Mouse (Mus musculus) spleen, postnatal 4 days (tissue): ENCODE data around the gene Colq.
A peak's percentile ranks its signal among the peaks of the same experiment; 100 is the strongest.

ENCODE experiments used
- DNase-seq, 2 experiments: peaks; one replicate each; pipeline ENCODE4 v3.0.0; 2022; ENCODE audit warnings: low spot score in 2 of 2

Colq gene

GRCm38 (mm10) chr14:31591243-31591642 is at the start of gene Colq:
Colq (minus strand) TSS chr14:31591343.
- no peak for DNase-seq

- no peak for DNase-seq
Measured at GRCm38 (mm10) chr14:31640346-31640889, 49.3 kb upstream of the Colq start, which contains the start of gene Gm49387. Gm49387 (minus strand) TSS chr14:31640878.

GRCm38 (mm10) chr14:31630677-31631076 is 39.5 kb upstream of the Colq start:
- DNase-seq, result no peak

GRCm38 (mm10) chr14:31622748-31623147 is 31.6 kb upstream of the Colq start:
- no peak for DNase-seq

- no peak for DNase-seq
Measured at GRCm38 (mm10) chr14:31620591-31621223, 29.6 kb upstream of the Colq start.

DNA sequence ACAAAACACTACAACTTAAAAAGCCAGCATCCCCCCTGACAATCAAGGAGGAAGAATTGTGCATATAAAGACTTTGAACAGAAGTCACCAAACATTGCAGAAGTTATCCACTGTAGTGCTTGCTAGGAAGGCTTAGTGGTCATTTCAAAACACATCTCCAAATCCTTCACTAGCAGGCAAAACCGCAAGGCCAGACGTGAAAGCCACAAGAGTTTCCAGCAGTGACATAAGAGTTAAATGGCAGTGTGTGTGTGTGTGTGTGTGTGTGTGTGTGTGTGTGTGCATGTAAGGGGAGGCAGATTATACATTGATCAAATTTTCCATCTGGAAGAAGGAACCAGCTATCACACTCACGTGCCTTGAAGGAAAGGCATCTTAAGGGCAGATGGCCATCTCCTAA is 26.9 kb upstream of the Colq start:
- DNase-seq, result no peak

- no peak for DNase-seq
Measured at GRCm38 (mm10) chr14:31617204-31617603, 26.1 kb upstream of the Colq start.

- DNase-seq, result no peak
Measured at GRCm38 (mm10) chr14:31613671-31614070, 22.5 kb upstream of the Colq start.

DNA sequence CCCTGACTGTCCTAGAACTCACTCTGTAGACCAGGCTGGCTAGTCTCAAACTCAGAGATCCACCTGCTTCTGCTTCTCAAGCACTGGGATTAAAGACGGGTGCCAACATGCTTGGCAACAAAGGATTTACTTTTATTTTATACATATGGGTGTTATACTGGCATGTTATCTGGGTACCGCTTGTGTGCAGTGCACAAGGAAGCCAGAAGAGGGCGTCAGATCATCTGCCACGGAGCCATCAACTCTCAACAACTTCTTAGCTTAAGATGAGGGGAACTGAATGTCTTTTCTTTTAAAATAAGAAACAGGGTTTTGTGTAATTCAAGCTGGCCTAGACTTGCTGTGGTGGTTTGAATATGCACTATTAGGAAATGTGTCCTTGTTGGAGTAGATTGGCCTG is 20.8 kb upstream of the Colq start:
- DNase-seq, result no peak

DNA sequence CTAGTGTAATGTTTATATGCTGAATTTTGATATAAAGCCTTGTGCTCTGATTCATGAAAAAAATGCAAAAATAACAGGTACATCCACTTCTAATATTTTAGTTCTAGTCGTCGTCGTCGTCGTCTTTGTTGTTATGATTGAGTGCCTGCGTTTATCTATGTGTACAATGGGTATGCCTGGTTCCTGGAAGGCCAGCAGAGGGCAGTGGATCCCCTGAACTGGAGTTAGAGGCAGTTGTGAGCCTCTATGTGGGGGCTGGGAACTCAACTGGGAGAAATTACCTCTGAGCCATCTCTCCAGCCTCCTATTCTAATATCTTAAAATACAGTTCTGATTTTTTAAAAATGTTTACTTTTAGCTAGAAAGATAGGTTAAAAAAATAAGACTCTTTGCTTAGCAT is 14.4 kb upstream of the Colq start:
- peak in 1 of 2 experiments; percentile 59 for DNase-seq

DNA sequence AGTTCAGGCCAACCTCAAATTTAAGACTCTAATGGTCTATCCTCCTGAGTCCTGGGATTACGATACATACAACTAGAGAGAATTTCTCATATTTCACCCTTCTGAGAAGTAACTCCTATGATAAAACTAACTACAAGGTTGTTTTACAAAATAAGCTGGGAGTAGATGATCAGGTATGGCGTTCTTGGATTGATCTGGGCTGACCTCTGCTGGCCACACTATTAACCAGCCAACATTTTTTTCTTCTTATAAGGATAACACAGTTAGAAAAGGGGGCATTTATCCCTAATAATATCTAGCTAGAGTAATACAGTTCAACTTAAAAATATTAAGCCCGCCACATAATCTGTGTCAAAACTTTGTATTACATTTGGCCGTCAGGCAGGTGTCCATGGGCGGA is 13.8 kb upstream of the Colq start:
- peak in 1 of 2 experiments; percentile 58 for DNase-seq

GRCm38 (mm10) chr14:31602616-31602979 is 11.5 kb upstream of the Colq start:
- DNase-seq, result peak; percentile 21 to 60

DNA sequence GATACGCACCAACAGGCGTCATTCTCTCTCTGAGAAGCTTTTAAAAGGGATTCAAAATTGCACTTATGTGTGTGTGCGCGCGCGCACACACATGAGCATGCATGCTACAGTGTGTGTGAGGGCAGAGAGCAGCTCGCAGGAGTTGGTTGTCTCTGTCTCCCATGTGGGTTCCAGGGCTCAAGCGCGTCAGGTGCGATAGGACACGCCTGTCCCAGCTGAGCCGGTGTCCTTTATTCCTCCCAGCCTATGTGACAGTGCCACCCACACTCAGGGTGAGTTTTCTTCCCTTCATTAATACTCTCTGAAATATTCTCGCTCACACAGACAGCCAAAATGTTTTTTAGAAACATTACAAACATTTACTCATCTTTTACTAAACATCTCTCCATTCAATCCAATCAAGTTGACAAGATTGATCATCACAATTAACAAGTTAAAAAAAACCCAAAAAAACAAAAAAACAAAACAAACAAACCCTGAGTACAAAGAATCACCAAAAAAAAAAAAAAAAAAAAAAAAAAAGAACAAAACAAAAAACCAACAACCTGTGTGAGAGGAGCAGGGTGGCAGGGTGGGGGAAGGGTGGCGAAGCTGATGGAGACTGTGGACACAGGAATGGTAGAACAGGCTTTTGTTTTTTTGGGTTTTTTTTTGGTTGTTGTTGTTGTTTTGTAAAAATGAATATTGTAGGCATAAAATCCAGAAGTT is 10.9 kb upstream of the Colq start:
- DNase-seq, result no peak

DNA sequence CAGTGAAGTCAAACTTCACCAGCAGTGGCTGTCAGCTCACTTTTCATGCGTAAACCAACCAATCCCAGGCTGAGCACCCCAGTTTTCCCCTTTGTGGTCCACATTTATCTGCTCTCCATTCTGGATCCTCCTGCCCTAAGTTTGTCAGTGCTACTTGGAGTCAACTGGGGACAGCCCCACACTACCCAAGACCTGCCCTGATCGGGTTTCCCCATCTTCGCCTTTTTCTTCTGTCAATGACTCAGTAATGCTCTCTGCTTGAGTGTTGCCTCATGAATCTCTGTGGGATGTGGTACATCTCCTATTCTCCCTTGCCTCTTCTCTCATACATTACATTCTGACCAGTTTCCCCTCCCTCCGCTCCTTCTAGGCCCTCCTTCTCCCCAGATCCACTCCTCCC is 6.3 kb upstream of the Colq start:
- peak in 1 of 2 experiments; percentile 58 for DNase-seq

GRCm38 (mm10) chr14:31596408-31596807 is 5.3 kb upstream of the Colq start:
- peak; percentile 17 to 59 for DNase-seq

- peak in 1 of 2 experiments; percentile 57 for DNase-seq
Measured at GRCm38 (mm10) chr14:31594693-31595092, 3.5 kb upstream of the Colq start.

DNA sequence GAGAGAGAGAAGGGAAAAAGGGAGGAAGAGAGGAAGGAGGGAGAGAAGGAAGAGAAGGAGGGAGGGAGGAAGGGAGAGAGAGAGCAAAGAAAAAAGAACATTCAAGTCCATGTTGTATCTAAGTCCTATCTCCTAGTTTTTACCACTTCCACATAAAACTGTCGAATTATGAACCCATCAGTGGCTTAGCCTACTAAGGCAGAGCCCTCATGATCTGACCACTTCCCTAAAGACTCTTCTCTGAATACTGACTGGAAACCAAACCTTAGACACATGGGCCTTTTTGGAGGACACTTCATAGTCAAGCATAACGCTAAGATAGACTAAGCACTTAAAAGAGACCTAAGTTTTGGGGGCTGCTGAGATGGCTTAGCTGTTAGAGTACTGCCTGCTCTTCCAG is 1.9 kb upstream of the Colq start:
- DNase-seq, result no peak

GRCm38 (mm10) chr14:31586451-31586850 is 4.7 kb downstream of the Colq start:
- no peak for DNase-seq

DNA sequence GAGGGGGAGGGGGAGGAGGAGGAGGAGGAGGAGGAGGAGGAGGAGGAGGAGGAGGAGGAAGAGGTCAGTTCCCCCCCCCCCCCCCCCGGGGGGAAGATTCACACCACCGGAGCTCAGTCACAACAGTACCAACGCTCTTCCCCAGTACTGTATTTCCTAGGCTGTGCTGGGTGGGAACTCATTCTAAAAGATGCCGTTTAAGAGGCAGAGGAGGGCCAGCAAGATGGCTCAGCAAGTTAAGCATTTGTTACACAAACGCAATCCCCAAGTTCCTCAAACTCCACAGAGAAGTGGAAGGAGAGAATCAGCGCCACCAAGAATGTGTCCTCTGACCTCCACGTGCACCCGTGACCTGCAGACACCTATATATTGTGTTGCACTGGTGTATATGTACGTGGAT is 8.1 kb downstream of the Colq start:
- DNase-seq, result no peak

DNA sequence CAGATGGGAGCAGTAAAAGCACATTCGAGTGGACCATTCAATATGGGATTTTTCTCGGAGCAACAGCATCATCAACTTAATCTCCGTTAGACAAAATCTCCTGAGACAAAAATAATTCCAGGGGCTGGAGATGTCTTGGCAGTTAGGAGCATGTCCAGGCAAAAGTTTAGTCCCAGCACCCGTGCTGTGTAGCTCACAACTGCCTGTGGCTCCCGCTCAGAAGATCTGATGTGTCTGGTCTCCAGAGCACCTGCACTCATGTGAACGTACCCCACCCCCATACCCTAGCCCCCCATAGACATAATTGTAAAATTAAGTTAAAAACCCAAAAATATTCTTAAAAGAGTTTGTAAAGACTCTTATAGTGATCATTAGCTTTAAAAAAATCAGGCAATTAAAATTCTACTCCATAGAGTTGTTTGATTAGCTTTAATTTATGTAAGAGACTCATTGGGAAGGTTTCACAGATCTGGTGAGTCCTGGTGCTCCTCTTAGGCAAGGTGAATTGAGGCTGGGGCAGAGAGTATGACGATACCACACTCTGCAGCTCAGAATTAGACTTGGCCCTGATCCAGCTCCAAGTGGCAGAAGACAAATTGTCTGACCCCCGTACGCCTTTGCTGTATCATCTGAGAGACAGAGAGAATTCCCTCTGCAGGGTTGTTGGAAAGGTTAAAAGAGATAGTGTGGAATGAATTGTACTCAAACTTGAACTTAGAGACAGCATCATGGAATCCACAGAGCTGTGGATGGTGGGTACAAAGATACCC is 13.0 kb downstream of the Colq start:
- DNase-seq, result no peak

- no peak for DNase-seq
Measured at GRCm38 (mm10) chr14:31576846-31577697, 14.1 kb downstream of the Colq start.

- no peak for DNase-seq
Measured at GRCm38 (mm10) chr14:31575866-31576265, 15.3 kb downstream of the Colq start.
